Mouse (Mus musculus): ENCODE results near the gene AB124611.

- TF ChIP-seq POLR2A (IDR thresholded peaks at IDR 0.05; ENCODE audit: extremely low read depth, insufficient read depth, low read length) (no peak), CTCF (IDR thresholded peaks at IDR 0.05; ENCODE audit: low read depth, low read length) (no peak)
Measured at GRCm38 (mm10) chr9:21565004-21565586, 39.1 kb downstream of the AB124611 start.

All from liver, adult 2 months (tissue).